Mouse (Mus musculus): ENCODE results near the gene Cd93. TPM values are rescaled to one million over a fixed set of nuclear protein-coding genes. Genes with fewer than 3 reads are reported as not detected.
A peak's percentile ranks its signal among the peaks of the same experiment; 100 is the strongest.

Gene Cd93
- total RNA-seq, 2 experiments from 2014 or later, result 5.0 to 6.2 TPM

DNA sequence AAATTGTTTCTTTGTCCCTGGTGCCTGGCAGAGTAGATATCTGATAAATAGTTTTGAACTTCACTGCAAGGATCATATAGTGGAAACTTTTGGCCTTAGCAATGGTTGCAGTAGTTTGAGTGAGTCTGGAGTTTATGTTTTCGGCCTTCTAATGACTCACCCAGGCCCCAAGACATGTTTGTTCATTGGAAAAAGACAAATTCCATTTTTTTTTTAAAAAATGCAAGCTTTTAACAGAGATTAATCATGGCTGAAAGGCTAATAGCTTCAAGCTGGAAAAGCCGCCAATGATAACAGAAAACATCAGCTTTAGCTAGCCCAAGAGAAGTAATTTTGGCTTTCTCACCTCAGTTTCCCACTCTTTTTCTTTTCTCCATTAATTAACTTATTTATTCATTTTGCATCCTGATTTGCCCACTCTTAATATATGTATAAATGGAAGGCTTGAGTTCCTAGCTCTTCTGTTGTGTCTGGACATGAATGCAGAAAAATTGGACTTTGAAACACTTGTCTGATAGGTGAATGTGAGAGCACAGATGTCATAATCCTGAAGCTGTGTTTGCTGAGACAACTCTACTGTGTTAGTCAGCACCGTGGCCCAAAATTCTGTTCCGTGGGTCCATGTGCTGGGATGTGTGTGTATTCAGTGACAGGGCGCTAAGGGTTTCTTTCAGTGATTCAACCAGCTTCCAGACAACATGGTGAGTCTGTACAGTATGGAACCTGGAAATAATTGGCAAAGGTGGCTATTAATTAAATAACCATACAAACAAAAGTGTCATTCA is 44.3 kb downstream of the Cd93 start:
- DNase-seq, result no peak

DNA sequence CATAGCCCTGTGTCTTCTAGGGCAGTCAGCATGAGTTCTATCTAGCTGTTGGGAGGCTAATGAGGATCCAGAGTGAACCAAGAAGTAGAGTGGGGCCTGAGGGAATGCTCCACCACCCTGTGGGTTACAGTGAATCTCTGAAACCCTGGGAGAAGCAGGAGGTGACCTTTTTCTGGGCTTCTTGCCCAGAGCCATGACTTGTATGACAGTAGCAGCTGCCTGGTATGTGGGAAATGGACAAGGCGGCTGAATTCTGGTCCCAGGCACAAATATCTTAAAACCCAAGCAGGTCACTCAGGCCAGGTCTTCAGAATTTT is 45.6 kb downstream of the Cd93 start:
- no peak for DNase-seq

DNA sequence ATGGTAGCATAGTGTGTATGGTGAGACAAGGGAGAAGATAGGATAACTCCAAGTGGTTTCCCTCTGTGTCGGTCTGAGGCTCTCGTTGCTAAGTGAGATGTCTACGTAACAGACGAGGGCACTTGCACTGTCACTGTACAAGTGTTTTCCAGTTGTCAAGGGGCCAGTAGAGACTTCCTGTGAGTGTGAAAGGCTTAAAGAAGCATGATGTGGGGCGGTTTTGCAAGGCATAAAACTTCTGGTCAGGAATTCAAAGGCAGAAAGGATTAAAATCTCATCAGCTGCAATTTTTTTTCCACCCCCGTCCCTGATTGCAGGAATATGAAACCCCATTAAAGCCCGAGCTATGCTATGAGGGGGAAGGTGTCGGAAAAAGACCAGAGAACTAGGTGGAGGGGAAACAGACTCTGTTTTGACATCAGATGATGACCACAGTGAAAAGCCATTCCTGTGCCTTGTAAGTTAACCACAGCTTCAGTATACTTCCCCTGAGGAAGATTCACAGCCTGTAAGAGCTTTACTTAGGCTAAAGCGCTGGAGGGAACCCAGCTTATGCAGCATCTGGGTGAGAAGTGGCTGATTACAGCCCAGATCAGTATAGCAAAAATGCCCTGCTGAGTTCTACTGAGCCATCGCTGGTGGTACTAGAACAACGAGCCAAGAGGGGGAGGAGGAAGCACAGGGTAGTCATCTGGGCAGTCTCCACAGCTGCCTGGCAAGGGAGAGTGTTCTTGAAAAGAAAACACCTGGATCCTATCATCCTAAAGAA is 46.2 kb downstream of the Cd93 start:
- DNase-seq, result no peak

DNA sequence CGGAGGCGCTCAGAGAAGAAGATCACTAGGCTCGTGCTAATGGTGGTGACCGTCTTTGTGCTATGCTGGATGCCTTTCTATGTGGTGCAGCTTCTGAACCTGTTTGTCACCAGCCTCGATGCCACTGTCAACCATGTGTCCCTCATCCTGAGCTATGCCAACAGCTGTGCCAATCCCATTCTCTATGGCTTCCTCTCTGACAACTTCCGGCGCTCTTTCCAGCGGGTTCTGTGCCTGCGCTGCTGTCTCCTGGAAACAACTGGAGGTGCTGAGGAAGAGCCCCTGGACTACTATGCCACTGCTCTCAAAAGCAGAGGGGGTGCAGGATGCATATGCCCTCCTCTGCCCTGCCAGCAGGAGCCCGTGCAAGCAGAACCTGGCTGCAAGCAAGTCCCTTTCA is 47.2 kb downstream of the Cd93 start:
- DNase-seq, result peak in 1 of 2 experiments; percentile 34

DNA sequence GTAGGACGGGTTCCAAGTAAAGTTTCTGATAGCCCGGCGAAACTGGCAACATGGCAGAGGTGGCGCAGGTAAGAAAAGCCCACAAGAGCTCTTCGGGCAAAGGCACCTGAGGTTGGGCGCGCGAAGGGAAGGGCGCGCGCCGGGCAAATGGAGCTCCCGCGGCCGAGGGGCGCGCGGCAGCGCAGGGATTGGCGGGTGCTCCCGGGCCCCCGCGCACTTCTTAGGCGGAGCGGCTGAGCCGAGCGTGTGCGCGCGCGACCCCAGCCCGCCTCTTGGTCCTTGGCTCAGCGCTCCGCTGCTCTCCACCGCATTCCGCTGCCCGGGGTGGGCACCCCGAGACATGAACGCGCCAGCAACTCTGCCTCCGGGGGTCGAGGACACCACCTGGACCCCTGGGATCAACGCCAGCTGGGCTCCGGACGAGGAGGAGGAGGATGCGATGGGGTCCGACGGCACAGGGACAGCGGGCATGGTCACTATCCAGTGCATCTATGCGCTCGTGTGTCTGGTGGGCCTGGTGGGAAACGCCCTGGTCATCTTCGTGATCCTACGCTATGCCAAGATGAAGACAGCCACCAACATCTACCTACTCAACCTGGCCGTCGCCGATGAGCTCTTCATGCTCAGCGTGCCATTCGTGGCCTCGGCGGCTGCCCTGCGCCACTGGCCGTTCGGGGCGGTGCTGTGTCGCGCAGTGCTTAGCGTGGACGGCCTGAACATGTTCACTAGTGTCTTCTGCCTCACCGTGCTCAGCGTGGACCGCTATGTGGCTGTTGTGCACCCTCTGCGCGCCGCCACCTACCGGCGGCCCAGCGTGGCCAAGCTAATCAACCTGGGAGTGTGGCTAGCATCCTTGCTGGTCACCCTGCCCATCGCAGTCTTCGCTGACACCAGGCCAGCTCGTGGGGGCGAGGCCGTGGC is 48.0 kb downstream of the Cd93 start, which contains the start of gene Sstr4:
Gene Sstr4, plus strand, starts transcription at position 214 of the 921 bp plus-strand sequence.
- DNase-seq, result peak; percentile 69 to 73

DNA sequence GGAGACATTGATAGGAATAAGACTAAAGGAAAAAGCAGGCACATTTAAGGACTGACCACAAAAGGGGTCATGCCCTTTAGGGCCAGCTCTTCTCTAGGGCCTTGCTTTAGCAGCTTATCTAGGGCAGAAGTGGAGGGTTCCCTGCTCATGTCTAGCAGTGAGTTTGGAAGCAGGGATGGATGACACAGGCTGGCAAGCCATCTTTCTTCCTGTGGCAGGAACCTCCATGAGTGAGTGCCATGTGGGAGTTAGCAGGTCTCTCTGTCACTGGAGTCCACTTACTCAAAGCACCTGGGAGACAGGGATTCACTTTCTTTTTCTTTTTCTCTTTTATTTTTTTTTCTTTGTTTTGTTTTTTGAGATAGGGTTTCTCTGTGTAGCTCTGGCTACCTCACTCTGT is 49.5 kb downstream of the Cd93 start:
- no peak for DNase-seq

DNA sequence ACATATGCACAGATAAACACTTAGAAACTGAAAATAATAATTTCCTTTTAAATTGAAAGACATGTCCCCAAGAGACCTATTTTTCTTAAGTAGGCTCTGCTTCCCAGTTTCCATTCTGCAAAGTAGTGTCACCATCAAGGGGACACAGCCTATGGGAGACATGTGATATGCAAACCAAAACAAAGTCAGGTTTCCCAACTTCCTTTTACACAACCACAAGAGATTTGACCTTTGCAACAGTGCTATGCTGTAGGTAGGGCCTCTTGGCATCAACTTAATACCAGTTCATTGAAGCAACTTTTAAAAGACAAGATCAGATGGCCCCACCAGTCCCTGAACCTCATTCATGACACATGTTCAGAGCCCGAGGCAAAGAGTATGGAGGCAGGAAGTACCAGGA is 50.2 kb downstream of the Cd93 start:
- DNase-seq, result no peak

DNA sequence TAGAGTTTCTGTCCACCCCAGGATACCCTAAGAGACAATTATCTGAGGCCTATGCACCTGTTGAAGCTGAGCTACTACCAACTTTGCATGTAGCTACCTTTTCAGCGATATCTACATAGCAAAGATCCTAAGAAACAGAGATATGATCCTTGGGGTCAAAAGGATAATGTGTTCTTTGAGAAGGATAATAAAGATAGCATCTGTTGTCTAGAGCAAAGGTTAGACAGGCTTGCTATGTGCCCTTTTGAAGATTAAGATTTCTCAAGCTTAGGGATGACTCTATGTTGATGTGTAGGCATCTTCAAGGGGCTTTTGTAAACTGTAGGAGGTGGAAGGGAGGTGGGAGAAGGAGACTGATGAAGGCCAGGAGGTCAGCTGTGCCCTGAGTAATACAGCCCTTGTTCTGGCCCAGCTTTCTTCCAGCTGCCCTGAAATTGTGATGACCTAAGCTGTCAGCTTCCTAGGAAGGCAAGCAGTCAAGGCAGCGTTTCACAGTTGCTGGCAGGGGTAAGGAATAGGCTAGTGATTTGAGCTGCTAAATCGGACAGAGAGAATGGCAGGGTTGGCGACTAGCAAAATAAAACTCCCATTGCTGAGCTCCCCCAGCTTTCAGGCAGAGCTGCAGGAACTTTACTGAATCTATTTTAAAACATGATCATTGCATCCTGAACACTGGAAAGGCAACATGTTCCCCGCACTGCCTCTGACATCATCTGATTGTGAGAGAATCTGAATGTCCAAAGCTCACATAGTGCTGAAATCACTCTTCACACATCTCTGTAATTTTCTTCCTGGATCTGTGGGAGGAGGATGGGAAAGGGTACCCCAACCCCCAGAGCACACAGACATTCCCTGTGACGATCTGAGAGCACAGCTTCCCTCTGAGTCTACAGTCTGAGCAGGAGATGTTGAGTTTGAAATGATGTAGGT is 55.4 kb downstream of the Cd93 start:
- DNase-seq, result peak; percentile 15 to 48

DNA sequence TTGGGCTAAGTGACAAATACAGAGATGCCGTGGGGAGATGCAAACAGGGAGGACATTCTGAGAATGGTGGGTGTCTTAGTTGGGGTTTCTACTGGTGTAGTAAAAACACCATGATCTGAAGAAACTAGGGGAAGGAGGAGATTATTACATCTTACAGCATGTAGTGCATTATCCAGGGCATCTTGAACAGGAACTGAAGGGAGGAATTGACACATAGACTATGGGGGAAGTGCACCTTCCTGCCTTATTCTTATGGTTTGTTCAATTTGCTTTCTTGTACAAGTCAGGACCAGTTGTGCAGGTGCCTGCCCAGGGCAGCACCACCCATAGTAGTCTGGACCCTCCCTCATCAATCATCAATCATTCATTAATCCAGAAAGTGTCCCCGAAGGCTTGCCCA is 56.4 kb downstream of the Cd93 start:
- no peak for DNase-seq

Other genes starting within 250 kb of the Cd93 start
- gene Sstr4, start 48.2 kb downstream of the Cd93 start, total RNA-seq (2021), result 10 to 100 TPM; 76.1 to 81.3 TPM
- gene Thbd, start 35.4 kb downstream of the Cd93 start, total RNA-seq (2021), result 1 to 10 TPM; 5.5 to 7.6 TPM
- 10 to 100 TPM; 11.0 to 12.6 TPM for gene Nxt1, start 229.0 kb upstream of the Cd93 start, total RNA-seq (2021)
- 10 to 100 TPM; 32.5 to 33.2 TPM for gene Gzf1, start 237.5 kb upstream of the Cd93 start, total RNA-seq (2021)